Mouse (Mus musculus) kidney, adult 11 months (tissue): ENCODE results near the gene Hspa12b.
A peak's percentile ranks its signal among the peaks of the same experiment; 100 is the strongest.
"Not testable (repeated sequence)": the region's sequence is repeated elsewhere in the genome, so short reads cannot be mapped to it uniquely, and the experiment has no call there.

Experiments
- DNase-seq: peaks from one replicate; pipeline ENCODE4 v3.0.0; 2022

The Hspa12b gene

DNA sequence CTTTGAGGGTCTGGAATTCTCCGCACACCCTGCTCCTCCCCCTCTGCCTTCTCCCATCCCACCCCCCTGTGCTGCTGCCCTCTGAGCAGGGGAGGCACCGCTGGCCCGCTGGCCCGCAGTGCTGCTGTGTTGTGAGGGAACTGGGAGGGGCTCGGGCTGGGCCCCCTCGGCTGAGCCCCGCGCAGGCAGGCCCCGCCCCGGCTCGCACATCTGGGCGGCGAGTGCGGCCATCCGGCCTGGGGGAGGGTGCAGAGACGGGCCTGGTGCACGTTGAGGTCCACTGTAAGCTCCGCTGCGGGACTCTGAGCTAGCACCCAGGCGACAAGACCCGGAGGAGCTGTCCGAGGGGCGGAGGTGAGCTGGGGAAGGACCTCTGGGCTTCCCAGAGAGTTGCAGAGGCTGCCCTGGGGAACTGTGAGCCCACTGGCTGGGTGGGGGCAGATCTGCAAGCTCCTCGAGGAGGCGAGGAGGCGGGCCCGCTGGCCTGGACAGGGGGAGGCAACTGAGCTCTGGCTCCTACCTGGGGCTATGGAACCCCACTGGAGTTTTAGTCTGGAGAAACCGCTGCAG lies at the start of gene Hspa12b:
TSS of gene Hspa12b (plus strand) at position 120 of the 570 bp plus-strand sequence.
- peak; percentile 36 for DNase-seq

- DNase-seq = no peak
Observed at GRCm38 (mm10) chr2:131080507-131080906, 46.6 kb upstream of the Hspa12b start.

DNA sequence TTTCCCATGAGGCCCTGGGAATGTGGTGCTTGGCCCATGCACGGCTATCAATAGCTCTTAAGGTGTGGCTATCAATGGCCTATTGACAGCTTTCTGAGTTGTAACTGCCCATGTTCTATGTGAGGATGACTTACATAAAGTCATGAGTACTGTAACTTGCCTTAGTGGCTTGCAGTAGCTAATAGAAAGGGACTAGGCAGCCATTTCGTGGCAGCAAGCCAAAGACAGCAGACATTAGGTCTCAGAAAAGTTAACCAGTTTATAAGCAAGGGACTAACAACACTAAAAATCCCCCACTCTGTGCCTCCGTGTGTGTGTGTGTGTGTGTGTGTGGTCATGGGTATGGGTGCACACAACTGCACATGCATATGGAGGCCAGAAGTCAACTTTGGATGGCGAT lies 42.9 kb upstream of the Hspa12b start:
- no peak for DNase-seq

DNA sequence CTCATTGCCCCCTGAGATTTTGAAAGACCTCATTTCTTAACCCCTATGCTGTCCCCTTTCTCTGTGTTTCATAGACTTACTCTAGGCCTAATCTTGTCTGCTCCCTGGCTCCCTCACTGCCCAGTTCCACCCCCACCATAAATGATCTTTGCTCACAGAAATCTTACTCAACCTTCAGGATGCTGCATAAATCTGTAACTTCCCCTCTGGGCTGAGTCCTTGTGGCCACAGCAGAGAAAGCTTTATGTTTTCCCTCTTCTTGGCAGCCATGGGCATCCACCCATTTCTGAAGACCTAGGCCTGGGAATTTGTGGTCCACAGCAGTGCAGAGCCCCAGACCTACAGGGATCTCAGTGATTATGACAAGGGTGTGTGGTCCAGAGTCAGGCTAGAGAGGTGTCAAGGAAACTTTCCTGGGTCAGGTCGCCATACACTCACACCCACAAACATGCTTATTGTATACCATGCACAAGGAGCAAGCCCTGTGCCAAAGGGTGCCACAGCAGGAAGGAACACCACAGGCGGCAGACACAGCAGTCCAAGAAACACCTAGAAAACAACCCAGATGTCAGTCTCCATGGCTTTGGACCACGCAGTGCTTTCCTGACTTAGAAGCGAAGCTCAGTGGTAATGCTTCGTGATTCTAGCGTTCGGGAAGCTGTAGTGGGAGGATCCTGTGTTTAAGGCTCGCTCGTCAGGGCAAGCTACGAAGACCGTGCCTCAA lies 40.3 kb upstream of the Hspa12b start, which contains the start of gene Siglec1:
TSS of gene Siglec1 (minus strand) at position 99 of the 724 bp plus-strand sequence.
- DNase-seq = no peak

- no peak for DNase-seq
Observed at GRCm38 (mm10) chr2:131088581-131088980, 38.5 kb upstream of the Hspa12b start.

- no peak for DNase-seq
Observed at GRCm38 (mm10) chr2:131089634-131090033, 37.4 kb upstream of the Hspa12b start.

DNA sequence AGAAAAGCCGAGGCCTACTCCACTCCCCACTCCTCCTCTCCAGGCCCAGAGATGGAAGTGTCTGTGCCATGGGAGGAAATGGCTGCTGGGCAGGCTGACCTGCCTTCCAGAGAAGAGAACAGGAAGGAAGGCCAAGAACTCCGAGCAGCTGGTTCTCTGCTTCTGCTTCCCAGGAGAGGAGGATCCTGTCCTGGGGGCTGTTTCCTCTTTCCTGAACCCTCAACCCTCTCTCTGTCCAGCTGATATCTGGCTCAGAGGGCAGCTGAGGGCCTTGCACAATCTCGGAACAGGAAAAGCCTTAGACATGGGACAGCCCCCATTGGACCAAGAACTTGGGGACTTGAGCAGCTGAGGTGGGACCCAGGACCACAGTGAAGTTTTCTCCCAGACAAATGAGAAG lies 36.2 kb upstream of the Hspa12b start:
- peak; percentile 16 for DNase-seq

- no peak for DNase-seq
Observed at GRCm38 (mm10) chr2:131093577-131093976, 33.5 kb upstream of the Hspa12b start.

GRCm38 (mm10) chr2:131094823-131095222 lies 32.3 kb upstream of the Hspa12b start:
- peak; percentile 66 for DNase-seq

GRCm38 (mm10) chr2:131096101-131096795 lies 30.8 kb upstream of the Hspa12b start:
- DNase-seq = peak; percentile 61

DNA sequence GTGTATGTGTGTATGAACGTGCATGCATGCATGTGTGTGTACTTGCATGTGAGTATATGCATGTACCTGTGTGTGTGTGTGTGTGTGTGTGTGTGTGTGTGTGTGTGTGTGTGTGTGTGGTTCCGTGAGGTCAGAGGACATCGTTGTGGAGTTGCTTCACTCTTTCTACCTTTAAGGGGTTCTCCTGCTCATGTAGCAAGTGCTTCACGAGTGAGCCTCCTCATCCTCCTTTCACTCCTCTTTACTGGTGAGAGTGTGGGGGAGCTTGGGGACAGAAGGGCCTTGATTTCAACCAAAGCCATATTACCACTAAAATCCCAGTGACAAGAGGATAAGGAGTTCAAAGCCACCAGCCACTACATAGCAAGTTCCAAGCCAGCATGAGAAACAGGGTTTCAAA lies 30.0 kb upstream of the Hspa12b start:
- no peak for DNase-seq

DNA sequence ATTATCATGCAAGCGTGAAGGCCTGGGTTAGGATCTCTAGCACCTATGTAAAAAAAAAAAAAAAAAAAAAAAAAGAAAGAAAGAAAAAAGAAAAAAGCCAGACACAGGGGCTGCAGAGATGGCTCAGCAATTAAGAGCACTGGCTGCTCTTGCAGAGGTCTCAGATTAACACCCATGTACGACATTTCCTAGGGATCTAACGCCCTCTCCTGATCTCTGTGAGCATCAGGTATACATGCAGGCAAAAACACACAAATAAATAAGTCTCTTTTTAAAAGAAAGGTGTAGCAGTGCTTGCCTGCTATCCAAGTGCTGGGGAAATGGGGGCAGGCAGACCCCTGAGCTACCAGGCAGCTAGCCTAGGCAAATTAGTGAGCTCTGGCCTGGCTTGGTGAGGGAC lies 25.6 kb upstream of the Hspa12b start:
- DNase-seq = no peak

DNA sequence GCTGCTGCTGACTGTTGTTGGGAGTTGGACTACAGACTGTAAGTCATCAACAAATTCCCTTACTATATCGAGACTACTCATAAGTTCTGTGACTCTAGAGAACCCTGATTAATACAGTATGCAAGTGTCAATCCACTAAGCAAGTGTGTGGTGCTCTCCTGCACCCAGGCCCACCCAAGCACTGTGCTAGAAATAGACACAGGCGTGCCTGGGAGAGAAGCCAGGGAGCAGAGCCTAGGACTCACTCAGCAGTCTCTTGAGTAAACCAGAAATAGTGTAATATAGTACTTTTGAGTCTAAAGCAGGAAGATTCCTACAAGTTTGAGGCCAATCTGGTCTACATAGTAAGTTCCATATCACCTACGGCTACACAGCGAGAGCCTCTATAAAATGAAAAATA lies 23.1 kb upstream of the Hspa12b start:
- no peak for DNase-seq

DNA sequence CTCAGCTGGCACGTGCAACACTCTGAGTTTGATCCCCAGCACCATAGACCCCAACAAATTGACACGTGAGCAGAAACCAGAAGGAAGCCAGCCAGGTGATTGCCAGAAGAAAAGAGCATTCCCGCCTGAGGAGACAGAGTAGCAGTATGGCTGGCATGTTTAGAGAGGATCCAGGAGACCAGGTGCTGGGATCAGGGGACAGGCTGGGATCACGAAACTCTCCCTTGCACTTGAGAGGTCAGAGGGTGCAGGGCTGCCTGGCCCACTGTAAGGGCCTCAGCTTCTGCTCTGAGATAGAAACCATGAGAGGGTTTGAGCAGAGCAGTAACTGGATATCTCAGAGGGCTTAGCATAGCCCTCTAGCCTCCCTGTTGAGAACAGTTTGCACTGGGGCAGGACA lies 22.0 kb upstream of the Hspa12b start:
- DNase-seq = not testable (repeated sequence)

- no peak for DNase-seq
Observed at GRCm38 (mm10) chr2:131105989-131106388, 21.1 kb upstream of the Hspa12b start.

- no peak for DNase-seq
Observed at GRCm38 (mm10) chr2:131118968-131119574, 8.0 kb upstream of the Hspa12b start.

DNA sequence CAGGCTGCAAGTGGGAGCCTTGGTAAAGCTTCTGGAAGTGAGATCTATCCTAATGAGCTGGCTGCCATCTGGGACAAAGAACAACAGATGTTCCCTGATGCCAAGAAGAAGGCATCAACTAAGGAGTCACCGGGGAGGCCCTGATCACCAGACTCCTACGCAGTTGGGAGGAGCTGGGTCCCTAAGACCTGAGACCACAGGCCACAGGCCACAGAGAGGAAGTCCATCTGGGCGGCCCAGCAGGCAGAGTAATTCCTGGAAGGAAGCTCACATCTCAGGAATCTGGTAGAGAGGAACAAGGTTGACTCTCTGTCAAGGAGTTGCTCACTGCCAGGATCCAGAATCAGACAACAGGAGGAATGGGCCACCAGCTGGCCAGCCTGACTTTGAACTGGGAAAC lies 2.9 kb upstream of the Hspa12b start:
- DNase-seq = peak; percentile 49

- DNase-seq = no peak
Observed at GRCm38 (mm10) chr2:131125157-131125963, 1.7 kb upstream of the Hspa12b start.

DNA sequence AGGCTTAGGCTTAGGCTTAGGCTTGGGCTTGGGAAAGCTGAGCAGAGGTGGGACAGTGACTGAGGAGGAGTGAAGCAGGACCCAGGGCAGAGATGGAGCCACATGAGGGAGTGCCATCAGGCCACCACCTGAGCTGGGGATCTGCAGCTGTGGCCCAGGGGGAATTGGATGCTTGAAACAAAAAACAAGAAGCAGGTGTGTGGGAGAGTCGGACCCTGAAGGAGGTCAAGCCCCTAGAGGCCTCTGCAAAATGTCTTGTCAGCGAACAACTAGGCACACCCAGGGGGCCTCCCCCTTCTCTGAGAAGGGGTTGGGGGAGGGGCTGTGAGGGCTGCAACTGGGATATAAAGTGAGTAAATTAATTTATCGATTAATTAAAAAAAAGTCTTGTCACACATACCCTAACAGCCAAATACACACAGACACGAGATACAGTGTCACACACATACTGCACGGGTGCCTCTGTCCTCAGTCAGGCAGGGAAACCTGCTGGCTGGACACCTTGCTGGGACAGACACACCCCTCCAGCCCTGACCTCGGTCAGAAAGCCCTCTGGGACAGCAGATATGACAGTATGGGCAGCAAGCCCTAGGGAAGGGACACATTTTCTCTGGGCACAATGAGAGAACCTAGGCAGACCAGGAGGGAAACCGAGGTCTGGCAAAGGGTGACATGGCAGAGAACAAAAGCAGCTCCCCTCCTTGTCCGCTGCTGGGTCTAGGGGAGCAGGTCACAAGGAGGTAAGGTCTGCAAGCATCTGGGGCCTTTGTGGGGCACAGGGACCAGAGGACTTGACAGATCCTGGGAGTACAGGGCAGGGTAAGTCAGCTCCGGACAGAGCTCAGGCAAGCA lies 890 bp upstream of the Hspa12b start:
- no peak for DNase-seq

DNA sequence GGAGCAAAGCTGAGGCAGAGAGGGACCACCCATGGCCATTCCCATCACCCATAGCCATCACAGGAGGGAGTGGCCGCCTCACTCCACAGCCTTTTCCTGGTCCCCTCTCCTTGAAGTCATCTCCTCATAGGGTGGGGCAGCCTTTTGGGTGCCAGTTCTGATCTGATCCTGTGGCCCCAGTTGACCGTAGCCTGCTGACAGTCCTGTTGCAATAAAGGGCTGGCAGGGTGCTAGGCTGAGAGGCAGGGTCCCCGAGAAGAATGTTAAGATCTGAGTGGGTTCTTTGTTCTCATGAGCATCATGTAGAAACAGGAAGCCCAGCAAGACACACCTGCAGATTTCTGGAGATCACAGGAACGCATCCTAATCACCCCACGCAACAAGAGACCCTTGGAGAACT lies 1.1 kb downstream of the Hspa12b start:
- no peak for DNase-seq

DNA sequence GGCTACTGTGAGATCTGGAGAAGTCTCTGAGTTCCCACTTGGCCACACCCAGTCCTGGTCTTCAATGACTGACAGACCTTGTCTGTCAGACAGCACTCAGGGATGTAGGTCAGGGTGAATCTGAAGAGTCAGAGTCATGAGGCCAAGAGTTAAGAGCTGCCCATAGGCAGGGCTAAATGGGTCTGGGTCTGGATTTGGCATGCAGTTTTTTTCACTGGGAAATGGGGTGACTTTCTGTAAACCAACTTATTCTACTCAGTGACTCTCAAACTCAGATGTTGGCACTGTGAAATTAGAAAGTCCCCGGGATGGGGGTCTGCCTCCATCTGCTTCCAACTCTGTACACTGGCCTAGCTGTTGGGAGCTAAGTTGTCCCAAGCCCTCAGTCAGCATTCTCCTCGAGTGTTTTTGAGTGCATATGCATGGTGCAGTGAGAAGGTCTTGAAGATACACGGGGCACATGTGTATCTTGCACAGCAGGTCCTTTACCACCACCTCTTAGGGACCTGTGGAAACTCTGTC lies 1.6 kb downstream of the Hspa12b start:
- no peak for DNase-seq

GRCm38 (mm10) chr2:131129836-131130235 lies 2.8 kb downstream of the Hspa12b start:
- no peak for DNase-seq
